ENCODE assay signal across 22 mouse cellular contexts in genomic region chr1:69291329-69291728, GRCm38 (mm10).
A peak's percentile ranks its signal among the peaks of the same experiment; 100 is the strongest.
DNase-seq lines count a peak whose midpoint lies in the region; ATAC-seq lines count a peak whose summit lies in the region.
"Had no signal": no experiment of that assay in that cellular context is flagged by ENCODE, and none has a peak within 500 bp of the region (broad histone marks: within the 10 kb centered on the region; RNA-seq: fewer than 3 reads in every experiment).

No protein-coding gene starts in this region.

- H3K36me3 ChIP-seq in megakaryocyte, embryonic 14.5 days (replicated peaks; ENCODE audit: low read length): no peaks in the 10 kb centered on the region
- H3K36me3 ChIP-seq: forebrain, embryonic 10.5 days; midbrain, embryonic 12.5 days; neural tube, embryonic 15.5 days had no signal

- peaks cover 3% of the 10 kb centered on the region; the same call in 1 of the 2 replicates for H3K4me1 ChIP-seq in megakaryocyte, embryonic 14.5 days
- H3K4me1 ChIP-seq: midbrain, embryonic 12.5 days; neural tube, embryonic 15.5 days had no signal

- H3K9me3 ChIP-seq in megakaryocyte, embryonic 14.5 days: no peaks in the 10 kb centered on the region
- H3K9me3 ChIP-seq: forebrain, embryonic 10.5 days; midbrain, embryonic 12.5 days; neural tube, embryonic 15.5 days had no signal

- peak overlapping the region; percentile 70 for H3K4me3 ChIP-seq in megakaryocyte, embryonic 14.5 days (replicated peaks)
- H3K4me3 ChIP-seq: forebrain, embryonic 10.5 days; left cerebral cortex, adult 2 months; midbrain, embryonic 12.5 days; myocyte; neural tube, embryonic 15.5 days had no signal

- peak; percentile 94 for ATAC-seq in activated CD4-positive, CD25-positive, alpha-beta regulatory T cell, adult 4 months
- ATAC-seq: hindbrain, embryonic 16.5 days had no signal

- H3K27me3 ChIP-seq in megakaryocyte, embryonic 14.5 days (replicated peaks): no peaks in the 10 kb centered on the region
- H3K27me3 ChIP-seq: midbrain, embryonic 12.5 days; neural tube, embryonic 15.5 days had no signal

- DNase-seq in CD4-positive helper T cell, adult 2 months (ENCODE audit: low read depth, low spot score): peak; percentile 71
- DNase-seq in thymus, postnatal 14 days: peak; percentile 40
- no peak for DNase-seq in frontal cortex, postnatal 10 days (ENCODE audit: low spot score in 2 of 2)
- DNase-seq in lung, postnatal 10 days: no peak
- DNase-seq in kidney, postnatal 36 days: no peak
- DNase-seq: adrenal gland, postnatal 10 days; cerebellum, postnatal 25 days; heart, adult 18-20 months; heart, postnatal 4 days; kidney, adult 2 months; kidney, postnatal 14 days; lung, adult 18-20 months; right cerebral cortex, postnatal 14 days; spleen, adult 18-20 months had no signal

Comparison
In these comparisons a context has a peak if more than half of its experiments do, and no peak if none do; other contexts are left out.
1. DNase-seq: peak in CD4-positive helper T cell, adult 2 months (single experiment) and thymus, postnatal 14 days (single experiment); none in frontal cortex, postnatal 10 days (0 of 2), lung, postnatal 10 days (single experiment) and kidney, postnatal 36 days (0 of 2).